Mouse (Mus musculus) heart, adult 11 months (tissue): ENCODE measurements at regions not wholly inside any gene's neighbourhood (a gene's known extent, or its start where the extent isn't known, plus 50 kb on each side); places are given as distances from the start of the nearest gene placed in this dataset.

Experiments used
- DNase-seq: peaks from one replicate; pipeline ENCODE4 v3.0.0; 2022

DNA sequence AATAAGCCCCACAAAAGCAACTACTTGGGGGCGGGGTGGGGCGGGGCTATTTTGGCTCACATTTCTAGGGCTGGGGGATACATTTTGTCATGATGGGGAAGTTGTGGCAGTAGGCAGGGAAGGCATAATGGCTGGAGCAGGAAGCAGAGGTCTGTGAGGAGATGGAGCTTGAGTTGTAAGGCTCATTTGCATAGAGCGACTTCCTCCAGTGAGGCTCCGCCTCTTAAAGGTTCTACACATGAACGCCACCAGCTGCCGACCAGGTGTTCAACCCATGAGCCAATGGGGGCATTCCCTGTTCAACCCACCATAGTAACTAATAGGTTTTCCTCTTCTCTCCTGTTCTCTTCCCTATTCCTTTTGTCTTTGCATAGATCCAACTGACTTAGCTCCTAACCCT is 302.1 kb upstream of the 4931429L15Rik start:
- DNase-seq = no peak

DNA sequence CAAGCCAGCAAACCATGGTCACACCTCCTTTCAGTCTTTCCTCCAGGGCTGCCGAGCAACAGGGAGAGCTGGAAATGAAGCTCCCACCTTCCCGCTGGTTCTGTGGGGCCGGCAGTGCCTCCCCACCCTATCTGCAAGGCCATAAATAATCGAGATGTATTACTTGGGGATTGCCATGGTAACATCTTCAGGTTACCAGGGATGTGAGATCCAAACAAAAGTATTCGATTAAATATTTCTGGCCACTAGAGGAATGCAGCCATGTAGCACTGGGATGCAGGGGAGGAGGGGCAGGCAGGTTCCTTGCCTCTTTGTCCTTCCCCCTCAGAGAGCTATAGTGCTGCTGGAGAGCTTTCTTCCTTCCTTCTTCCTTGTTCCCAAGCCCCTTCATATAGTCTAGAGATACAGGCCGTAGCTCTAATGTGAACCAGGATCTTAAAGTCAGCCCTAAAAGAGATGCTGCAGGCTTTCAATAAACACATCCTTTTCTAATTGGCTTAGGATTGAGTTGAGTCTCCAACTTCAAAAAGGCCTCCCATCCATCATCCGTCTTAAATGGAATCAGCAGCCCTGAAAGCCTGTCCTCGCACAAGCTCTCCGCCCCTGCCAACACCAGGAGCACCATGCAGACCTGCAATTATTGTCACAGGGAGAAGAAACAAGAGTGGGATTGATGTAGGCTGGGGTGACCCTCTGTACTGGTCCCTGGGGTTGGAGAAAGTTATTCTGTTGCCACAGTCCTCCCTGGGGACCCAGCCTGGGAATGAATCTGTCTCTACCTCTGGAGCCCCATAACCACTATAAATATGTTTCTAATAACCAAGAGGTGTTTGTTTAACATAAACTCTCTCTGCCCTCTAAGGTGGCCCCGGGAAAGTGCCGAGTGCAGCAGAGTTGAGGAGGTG is 290.6 kb upstream of the 4931429L15Rik start:
- DNase-seq = no peak

DNA sequence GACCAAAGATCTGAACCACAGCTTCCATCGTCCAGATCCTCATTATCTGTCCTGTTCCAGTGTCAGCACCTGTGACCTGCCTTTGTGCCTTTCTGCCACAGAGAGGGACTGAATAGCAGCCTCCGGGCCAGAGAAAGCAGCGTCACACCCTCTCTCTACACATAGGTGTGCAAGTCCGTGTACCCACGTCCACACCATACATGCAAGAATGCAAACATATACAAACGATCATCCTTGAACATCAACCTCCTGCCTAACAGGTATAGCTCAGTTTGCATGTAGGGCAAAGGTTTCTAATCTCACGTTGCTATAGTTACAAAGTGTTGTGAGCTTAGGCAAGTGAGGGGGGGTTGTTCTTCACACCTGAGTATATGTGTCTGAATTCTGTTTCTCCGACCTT is 288.9 kb upstream of the 4931429L15Rik start:
- no peak for DNase-seq

DNA sequence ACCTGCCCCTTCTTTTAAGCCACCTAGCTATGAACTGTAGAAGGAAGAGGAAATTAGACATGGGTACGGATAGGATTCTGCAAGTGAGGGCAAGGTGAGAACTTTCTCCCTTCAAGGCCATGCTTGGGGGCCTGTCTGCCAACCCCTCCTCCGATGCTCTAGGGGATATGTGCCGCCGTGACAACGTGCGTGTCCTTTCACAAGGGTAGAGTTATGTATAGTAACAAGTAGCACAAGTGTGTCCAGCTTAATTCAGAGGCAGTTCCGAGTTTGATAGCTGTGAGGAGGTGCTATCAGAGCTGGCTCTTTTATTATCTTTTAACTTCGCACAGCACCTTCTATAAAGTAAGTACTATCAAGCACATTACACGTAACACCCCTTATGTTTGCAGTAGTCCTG is 281.0 kb upstream of the 4931429L15Rik start:
- peak; percentile 37 for DNase-seq

DNA sequence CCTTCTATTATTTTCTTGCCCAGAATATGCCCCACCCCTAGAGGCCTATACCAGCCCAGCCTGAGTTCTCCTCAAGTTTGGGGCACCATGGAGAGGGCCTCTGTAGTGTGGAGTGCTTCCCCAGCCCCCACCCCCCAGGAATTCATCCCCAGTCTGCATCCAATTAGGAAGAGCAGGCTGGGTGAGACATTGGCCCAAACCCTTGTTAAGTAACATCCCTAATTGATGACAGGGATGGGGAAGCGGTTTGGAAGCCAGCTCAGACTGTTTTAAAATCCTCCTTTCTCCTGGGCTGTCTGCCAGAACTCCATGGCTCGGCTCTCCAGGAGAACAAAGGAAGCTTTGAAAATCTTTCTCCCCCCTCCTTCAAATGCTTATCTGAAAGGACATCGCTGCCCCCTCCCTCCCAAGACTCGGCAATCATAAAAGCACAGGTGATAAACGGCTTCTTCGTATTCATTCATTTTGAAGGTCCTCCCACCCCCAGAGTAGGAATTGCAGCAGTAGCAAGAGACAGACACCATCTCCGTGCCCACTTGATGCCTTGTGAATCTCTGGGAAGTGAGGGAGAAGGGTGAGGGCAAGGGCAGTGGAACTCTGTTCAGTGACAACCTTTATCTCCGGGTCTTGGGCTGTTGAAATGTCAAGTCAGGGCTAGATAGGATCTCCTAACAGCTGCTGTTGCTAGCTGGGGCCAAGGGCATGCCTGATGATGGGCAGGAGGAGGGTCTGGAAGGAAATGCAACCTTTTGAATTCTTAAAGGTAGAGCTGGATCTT is 280.3 kb upstream of the 4931429L15Rik start:
- peak; percentile 66 for DNase-seq

DNA sequence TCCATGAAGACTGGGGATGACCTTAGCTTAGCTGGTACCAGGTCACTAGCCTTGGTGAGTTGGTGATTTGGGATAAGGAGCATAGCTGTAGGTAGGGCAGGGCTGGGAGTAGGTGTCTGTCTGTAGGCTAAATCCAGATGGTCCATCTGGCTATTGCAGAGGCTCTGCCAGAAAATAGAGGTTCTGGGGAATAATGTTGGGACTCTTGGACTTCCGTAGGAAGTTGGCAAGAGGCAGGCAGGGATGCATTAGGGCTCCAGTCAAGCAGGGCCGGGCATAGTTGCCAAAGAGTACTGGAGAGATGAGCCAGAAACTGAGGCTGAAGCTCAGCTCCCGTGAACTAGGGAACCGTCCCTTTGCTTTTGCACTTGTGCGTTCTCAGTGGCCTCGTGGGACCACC is 278.7 kb upstream of the 4931429L15Rik start:
- DNase-seq = peak; percentile 84

DNA sequence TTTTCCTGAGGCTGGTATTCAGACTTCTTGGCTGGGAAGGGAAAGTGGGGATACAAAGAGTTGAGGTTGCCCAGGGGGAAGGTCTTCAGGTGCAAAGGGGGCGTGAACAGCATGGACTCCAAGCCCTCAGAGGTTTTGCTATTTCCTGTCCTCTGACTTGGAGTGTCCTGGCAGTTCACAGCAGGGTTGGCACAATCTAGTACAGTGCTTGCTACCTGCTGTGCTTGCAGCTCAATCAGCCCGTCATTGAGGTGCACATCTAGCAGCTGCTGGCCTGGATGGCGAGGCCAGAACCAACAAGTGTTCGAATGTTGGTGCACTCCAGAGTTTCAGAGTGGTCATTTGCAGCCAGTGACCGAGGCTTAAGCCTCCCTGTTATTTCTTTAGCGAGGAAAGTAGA is 273.7 kb upstream of the 4931429L15Rik start:
- DNase-seq = peak; percentile 44

DNA sequence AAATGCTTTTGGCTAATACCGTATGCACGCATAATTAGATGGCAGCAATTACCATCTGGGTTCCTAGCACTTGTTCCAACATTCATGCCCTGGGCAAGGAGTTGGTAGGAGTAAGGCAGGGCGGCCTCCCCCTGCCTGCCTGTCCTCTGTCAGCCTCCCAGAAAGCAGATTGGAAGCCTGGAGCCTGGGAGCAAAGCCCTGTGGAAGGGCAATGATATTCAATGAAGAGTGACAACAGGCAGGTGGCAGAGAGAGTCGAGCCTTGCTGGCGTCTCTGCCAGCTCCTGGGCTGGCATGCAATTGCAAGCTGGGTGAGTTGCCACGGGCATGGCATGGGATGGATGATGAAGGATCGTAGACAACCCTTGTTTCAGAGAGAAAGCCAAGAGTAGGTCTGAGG is 273.1 kb upstream of the 4931429L15Rik start:
- DNase-seq = peak; percentile 78

DNA sequence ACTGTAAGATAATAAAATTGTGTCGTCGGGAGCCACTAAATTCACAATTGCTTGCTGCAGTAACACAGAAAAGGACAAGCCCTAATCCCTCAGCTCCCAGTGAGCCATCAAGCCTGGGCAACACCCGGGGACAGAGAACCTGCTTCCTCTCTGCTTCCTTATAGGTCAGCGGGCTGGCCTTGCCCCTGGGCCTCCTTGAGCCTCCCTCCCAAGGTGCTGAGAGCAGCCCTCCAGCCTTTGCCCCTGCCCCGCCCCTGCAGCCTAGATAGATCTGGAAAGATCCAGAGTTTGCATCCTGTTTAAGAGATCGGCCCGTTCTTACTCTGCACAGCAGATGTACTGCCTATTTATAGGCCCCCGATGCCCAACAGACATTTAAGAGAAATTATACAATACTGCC is 267.0 kb upstream of the 4931429L15Rik start:
- DNase-seq = peak; percentile 62

DNA sequence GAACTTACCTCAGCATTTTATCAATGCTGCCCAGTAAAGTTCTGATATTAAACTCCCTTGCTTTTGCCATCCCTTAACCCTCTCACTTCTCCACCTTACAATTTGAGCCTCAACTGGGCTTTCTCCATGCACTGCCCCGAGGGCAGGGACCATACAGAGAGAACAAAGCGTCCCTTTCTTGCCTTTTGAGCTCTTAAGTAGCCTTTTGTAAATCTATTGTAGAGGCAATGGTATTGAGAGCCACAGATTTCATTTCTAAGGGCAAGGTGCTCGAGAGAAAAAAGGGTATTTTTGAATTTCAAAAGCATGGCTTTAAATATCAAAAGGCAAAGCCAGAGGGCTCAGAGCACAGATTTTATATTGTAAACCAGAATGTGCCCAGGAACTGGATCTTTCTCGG is 262.1 kb upstream of the 4931429L15Rik start:
- peak; percentile 41 for DNase-seq

DNA sequence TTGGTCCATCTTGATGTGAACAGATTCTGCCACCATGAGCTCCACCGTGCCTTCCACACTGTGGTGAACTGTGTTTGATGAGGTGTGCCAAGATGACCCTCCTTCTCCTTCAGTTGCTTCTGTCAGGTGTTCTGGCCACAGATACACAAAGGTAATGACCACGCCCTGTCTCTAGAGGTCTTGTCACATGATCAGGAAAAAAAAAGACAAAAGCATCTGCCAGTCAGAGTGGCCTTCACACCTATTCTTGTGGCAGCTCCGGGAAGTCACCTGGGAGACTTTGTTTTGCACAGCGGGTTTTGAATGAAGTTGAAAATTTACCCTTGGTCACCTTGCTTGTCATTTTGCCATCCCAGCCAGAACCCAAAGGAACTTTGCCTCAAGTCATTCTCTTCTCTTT is 242.5 kb upstream of the 4931429L15Rik start:
- DNase-seq = peak; percentile 9

DNA sequence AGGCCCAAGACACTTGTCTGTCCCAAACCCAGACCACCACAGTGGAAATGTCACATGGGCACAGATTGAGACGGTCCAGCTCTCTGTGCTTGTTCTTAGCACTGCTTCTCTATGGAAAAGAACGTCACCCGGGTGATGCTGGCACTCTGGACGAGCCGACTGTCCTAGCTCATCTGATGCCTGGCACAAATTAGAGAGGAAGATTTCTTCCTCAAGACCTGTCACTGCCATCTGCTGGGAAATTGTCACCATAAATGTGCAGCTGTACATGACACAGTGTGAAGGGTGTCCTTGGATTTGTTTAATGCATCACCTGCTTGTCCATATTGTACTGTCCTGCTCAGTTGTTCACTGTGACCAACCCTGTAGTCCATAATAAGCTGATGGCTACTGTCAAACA is 238.7 kb upstream of the 4931429L15Rik start:
- peak; percentile 36 for DNase-seq

DNA sequence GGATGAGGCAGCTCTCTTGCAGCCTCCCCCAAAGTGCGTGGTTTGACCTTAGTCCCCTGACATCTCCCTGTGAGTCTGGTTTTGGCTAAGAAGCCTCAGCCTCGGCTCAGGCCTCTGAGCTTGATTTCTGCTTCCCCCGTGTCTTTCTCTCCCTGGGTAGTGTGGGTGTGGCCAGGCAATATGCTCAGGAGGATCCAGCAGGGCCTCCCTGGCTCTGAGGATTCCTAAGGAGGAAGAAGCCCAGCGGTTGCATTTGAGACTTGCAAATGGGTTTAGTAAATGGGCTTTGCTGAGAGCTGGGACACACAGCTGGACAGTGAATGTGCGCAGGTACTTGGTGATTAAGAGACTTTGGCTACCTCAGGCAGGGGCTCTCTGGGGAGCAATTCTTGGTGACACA is 238.0 kb upstream of the 4931429L15Rik start:
- peak; percentile 56 for DNase-seq

DNA sequence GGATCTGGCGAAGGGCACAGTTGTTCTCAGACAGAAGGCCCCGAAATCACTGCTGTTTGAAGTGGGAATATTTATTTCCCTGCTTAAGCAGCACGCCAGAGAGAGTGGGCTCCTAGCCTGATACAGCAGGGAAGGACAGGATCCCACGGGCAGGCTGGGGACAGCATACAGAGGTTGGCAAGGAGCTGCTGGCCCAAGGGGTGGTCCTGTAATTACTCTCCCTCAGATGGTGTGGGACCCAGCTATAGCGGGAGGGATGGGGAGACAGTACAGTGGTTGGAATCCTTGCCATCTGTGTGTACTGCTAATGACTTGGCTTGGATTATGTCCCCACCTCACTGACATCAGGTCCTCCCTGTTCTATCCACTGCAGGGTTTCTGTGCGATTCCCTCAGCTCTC is 235.4 kb upstream of the 4931429L15Rik start:
- peak; percentile 46 for DNase-seq

DNA sequence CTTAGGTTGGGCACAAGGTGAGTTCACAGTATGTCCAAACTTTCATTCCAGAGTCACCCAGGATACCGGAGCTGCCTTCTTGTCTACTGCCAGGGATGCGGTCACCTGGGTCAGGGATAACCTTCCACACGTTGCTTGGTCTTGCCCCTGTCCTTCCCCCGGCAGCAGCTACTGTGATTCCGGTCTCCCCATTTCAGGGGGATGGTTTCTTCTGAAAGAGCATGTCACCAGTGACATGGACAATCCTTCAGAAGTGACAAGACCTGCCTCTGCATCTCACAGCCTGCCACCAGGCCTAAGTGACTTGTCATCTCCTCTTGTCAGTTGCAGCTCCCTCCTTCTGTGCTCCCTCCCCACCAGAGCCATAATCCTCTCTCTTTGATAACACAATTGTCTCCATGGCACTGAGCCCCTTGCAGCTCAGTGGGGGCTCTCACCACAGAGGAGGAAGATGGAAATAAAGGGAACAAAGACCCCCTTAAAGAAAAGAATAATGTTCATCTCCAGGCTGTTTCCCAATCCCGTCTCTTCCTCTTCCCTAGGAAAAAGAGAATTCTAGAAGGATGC is 234.9 kb upstream of the 4931429L15Rik start:
- peak; percentile 76 for DNase-seq

DNA sequence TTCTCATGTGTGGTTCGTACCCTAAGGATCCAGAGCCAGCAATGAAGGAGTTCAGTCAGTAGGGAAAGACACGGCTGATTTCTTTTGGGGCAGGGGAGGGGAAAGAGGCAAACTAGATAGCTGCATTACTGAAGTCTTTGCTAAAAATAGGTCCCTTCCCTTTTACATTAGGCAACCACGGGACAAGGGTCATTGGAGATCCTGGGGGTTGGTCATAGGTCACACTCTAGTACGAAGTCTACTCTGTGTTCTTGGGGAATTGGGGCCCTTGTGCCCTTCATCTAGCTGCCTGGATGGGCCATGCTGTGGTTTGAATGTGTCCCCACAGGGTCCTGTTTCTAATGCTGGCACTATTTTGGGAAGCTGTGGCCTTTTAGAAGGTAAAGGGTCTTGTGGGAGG is 229.6 kb upstream of the 4931429L15Rik start:
- no peak for DNase-seq

DNA sequence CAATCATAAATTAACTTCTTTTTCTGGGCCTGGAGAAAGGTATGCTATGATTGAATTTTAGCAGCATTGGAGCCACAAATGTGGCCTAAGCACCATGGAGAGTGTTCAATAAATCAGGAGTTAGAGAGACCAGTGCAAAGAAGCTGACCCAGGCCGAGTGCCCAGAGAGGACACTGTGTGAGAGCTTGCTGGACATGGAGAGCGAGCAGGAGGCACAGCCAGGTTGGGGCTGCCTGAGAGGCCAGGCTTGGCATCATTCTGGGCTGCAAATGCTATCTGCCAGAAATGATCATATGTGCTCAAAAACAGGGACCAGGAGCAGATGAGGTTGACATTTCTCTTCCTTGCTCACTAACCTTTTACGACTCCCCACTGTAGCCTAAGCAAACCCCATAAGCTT is 224.5 kb upstream of the 4931429L15Rik start:
- no peak for DNase-seq

DNA sequence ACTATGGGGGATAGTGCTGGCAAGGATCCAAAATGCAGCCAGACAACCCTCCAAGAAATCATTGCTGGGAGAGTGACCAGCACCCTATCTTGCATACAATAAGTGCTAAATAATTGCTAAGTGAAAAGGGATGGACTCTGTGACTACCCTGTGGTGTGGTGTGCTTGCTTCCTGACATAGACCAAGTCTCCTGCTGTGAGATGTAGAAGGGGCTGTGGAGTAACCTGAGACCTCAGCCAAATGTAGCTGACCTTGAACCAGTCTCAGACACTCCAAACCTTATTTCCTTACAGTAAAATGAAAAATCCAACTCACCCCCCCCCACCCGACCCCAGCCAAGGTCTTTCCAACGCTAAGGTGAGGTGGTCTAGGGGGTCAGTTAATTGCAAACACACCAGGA is 221.2 kb upstream of the 4931429L15Rik start:
- DNase-seq = no peak

DNA sequence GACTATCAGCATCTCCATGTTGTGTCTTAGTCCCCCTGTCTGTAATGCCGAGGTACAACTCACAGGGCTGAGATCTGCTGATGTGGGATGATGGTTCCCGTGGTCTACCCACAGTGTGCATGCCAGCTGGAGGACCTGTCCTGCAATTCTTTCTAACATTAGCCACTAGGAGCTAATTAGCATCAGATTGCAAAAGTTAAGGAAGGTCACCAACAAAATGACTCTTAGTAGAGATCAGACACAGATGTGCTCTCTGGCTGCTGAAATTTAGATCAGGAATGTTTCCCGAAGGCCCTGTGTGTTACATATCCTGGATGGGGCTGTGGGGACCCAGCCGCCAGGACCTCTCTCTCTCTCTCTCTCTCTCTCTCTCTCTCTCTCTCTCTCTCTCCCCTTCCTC is 218.8 kb upstream of the 4931429L15Rik start:
- no peak for DNase-seq

DNA sequence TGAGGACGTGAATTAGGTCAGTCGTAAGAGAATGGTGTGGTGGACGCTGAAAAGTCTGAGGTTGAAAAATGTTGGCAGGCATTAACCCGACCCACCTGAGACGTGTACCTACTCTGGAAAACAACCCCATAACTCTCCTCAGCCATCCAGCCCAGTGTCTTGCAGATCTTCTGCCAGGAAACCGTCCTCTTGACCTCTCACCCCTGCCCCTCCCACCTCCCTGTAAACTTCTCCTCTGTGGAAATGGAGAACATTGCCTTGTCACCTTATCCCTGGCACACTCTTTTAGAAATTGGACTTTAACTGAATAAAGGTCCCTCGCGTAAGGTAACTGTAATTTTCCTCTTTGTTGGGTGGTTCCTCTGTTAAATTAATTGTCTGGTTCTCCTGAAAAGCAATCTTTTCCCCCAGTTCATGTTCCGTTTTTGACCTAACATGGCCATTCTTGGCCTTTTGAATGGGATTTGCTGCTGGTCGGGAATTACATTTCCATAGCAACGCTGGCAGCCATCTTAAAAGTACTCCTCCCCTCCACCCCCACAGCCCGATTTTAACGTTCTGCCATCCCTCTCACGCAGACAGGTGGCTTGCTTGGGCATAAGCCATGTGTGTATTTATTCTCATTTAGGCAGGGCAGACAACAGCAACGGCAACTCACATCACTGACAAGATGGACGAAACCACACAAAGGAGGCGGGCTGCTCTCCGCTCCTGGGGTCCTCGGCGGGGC is 196.8 kb upstream of the 4931429L15Rik start:
- no peak for DNase-seq

DNA sequence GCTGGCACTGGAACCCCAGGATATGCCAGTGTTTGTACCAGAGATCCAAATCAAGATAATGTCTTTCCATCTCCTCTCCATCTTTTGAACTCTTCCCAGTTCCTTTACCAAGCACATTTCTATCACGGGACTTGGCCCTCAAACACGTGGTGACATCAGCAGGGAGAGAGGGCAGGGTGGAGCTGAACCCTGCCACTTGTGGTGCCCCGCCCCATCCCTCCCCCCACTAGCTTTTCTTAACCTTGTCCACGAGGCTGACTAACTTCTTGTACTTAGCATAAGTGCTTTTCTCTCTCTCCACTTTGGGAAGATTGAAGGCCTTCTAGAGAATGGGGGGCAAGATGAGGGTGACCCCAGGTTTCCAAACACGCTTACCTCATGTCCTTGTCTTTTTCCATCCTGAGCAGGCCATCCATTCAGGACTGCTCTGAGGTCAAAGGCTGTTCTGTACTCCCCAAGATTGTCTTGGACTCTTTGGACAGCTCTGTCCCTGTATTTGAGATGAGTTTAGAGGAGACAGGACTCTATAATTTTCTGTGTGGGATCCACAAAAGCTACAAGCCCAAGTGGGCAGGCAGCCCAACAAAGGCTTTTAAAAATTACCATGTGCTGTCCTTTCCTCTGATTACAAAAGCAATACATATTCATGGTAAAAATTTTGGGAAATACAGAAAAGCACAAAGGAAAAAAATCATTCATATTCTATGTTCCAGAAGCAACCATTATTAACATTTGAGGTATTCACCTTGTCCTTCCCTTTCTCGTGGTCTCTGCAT is 192.7 kb upstream of the 4931429L15Rik start:
- DNase-seq = no peak

DNA sequence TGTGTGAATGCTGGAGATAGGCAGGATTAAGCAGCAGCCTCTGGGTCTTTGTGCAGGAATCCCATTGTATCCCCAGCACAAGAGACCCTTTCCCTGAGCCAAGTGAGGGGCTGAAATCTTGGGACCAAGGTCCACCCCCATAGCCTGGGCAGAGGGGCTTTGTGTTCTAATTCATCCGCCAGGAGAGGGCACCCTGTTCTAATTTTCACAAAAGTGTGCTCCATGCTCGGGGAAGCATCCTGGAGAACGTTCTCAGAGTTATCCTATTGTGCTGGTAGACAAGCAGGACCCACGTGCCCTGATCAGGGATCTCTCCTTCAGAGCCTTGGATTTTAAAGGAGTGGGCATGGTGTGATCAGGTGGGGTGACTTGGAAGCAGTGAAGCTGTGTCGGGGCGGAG is 191.5 kb upstream of the 4931429L15Rik start:
- no peak for DNase-seq
